19 mouse cellular contexts compared by ENCODE assay signal in genomic region chr13:63507001-63507556, GRCm38 (mm10). TPM values are rescaled to one million over a fixed set of nuclear protein-coding genes. Genes with fewer than 3 reads are reported as not detected.
DNase-seq lines count a peak whose midpoint lies in the region; ATAC-seq and TF ChIP-seq lines count a peak whose summit lies in the region.
"Had no signal": no experiment of that assay in that cellular context is flagged by ENCODE, and none has a peak within 500 bp of the region (broad histone marks: within the 10 kb centered on the region; RNA-seq: fewer than 3 reads in every experiment).

No protein-coding gene starts in this region.

- H3K27ac ChIP-seq in embryonic facial prominence, embryonic 14.5 days (replicated peaks; ENCODE audit: low read depth, low read length), result no peak overlapping the region
- H3K27ac ChIP-seq in embryonic facial prominence, embryonic 10.5 days (replicated peaks), result no peak overlapping the region
- 0 out of 2 replicates have a peak overlapping the region, but pooled peaks have one; percentile 4 for H3K27ac ChIP-seq in stomach, embryonic 14.5 days (ENCODE audit: low read length)
- H3K27ac ChIP-seq in stomach, postnatal 0 days (replicated peaks), result no peak overlapping the region
- H3K27ac ChIP-seq in lung, embryonic 16.5 days (ENCODE audit: low read length), result 0 out of 2 replicates have a peak overlapping the region, but pooled peaks have one; percentile 15
- H3K27ac ChIP-seq in midbrain, postnatal 0 days (ENCODE audit: low read depth, low read length), result no peak overlapping the region
- H3K27ac ChIP-seq: embryonic facial prominence, embryonic 12.5 days; forebrain, embryonic 13.5 days; heart, embryonic 15.5 days; hindbrain, embryonic 15.5 days; midbrain, embryonic 13.5 days had no signal

- H3K4me2 ChIP-seq in embryonic facial prominence, embryonic 14.5 days (ENCODE audit: low read depth, low read length), result no peak overlapping the region
- no peak overlapping the region for H3K4me2 ChIP-seq in stomach, embryonic 14.5 days (replicated peaks; ENCODE audit: low read depth, low read length)
- H3K4me2 ChIP-seq in stomach, postnatal 0 days (replicated peaks; ENCODE audit: low read depth), result no peak overlapping the region
- H3K4me2 ChIP-seq in lung, embryonic 16.5 days (ENCODE audit: low read depth, low read length), result no peak overlapping the region
- no peak overlapping the region for H3K4me2 ChIP-seq in midbrain, postnatal 0 days (ENCODE audit: low read depth, low read length, poor library complexity, severe bottlenecking)
- H3K4me2 ChIP-seq: embryonic facial prominence, embryonic 12.5 days; forebrain, embryonic 13.5 days; heart, embryonic 15.5 days; hindbrain, embryonic 15.5 days; midbrain, embryonic 13.5 days had no signal

- no peaks in the 10 kb centered on the region for H3K9me3 ChIP-seq in embryonic facial prominence, embryonic 14.5 days (ENCODE audit: control insufficient read depth, low read length)
- H3K9me3 ChIP-seq in embryonic facial prominence, embryonic 10.5 days, result 0 out of 2 replicates have a peak, but pooled peaks cover 2% of the 10 kb centered on the region
- H3K9me3 ChIP-seq in stomach, embryonic 14.5 days (ENCODE audit: control insufficient read depth, low read depth, low read length), result no peaks in the 10 kb centered on the region
- no peaks in the 10 kb centered on the region for H3K9me3 ChIP-seq in stomach, postnatal 0 days (ENCODE audit: control insufficient read depth, low read length)
- no peaks in the 10 kb centered on the region for H3K9me3 ChIP-seq in lung, embryonic 16.5 days (ENCODE audit: control insufficient read depth, low read length)
- no peaks in the 10 kb centered on the region for H3K9me3 ChIP-seq in midbrain, postnatal 0 days (ENCODE audit: low read length)
- H3K9me3 ChIP-seq: embryonic facial prominence, embryonic 12.5 days; forebrain, embryonic 13.5 days; heart, embryonic 15.5 days; hindbrain, embryonic 15.5 days; megakaryocyte, embryonic 14.5 days had no signal

- no peaks in the 10 kb centered on the region for H3K4me1 ChIP-seq in embryonic facial prominence, embryonic 14.5 days (ENCODE audit: control insufficient read depth, insufficient read depth, low read length)
- H3K4me1 ChIP-seq in embryonic facial prominence, embryonic 10.5 days, result peaks cover 10% of the 10 kb centered on the region
- H3K4me1 ChIP-seq in stomach, embryonic 14.5 days (ENCODE audit: control insufficient read depth, insufficient read depth, low read length), result no peaks in the 10 kb centered on the region
- H3K4me1 ChIP-seq in stomach, postnatal 0 days (replicated peaks; ENCODE audit: control insufficient read depth, insufficient read depth), result no peaks in the 10 kb centered on the region
- no peaks in the 10 kb centered on the region for H3K4me1 ChIP-seq in lung, embryonic 16.5 days (replicated peaks; ENCODE audit: control insufficient read depth, insufficient read depth, low read length)
- H3K4me1 ChIP-seq in midbrain, postnatal 0 days (ENCODE audit: insufficient read depth, low read length), result no peaks in the 10 kb centered on the region
- H3K4me1 ChIP-seq: embryonic facial prominence, embryonic 12.5 days; forebrain, embryonic 13.5 days; hindbrain, embryonic 15.5 days; megakaryocyte, embryonic 14.5 days had no signal

- no peak for DNase-seq in embryonic facial prominence, embryonic 14.5 days (ENCODE audit: low spot score)
- no peak for DNase-seq in embryonic facial prominence, embryonic 10.5 days (ENCODE audit: low spot score)
- no peak for DNase-seq in stomach, postnatal 0 days (ENCODE audit: low spot score)
- DNase-seq in midbrain, postnatal 0 days (ENCODE audit: low spot score), result no peak
- DNase-seq in kidney, postnatal 36 days, result no peak
- DNase-seq: cerebellum, adult 11-12 months; cerebellum, postnatal 10 days; heart, postnatal 36 days; kidney, adult 9 months; kidney, postnatal 14 days had no signal

- H3K9ac ChIP-seq in embryonic facial prominence, embryonic 14.5 days (ENCODE audit: low read depth, low read length), result no peak overlapping the region
- H3K9ac ChIP-seq in stomach, embryonic 14.5 days (replicated peaks; ENCODE audit: low read depth, low read length), result no peak overlapping the region
- no peak overlapping the region for H3K9ac ChIP-seq in stomach, postnatal 0 days (ENCODE audit: low read length)
- H3K9ac ChIP-seq in lung, embryonic 16.5 days (ENCODE audit: low read length), result no peak overlapping the region
- no peak overlapping the region for H3K9ac ChIP-seq in midbrain, postnatal 0 days (replicated peaks; ENCODE audit: low read length, poor library complexity, severe bottlenecking)
- H3K9ac ChIP-seq: embryonic facial prominence, embryonic 12.5 days; forebrain, embryonic 13.5 days; heart, embryonic 15.5 days; hindbrain, embryonic 15.5 days; midbrain, embryonic 13.5 days had no signal

- no peak for TF ChIP-seq CTCF in stomach, postnatal 0 days (IDR thresholded peaks at IDR 0.05; ENCODE audit: low read depth)
- TF ChIP-seq CTCF in midbrain, postnatal 0 days (IDR thresholded peaks at IDR 0.05), result no peak

- H3K4me3 ChIP-seq in embryonic facial prominence, embryonic 14.5 days (ENCODE audit: low read depth, low read length), result no peak overlapping the region
- no peak overlapping the region for H3K4me3 ChIP-seq in embryonic facial prominence, embryonic 10.5 days
- no peak overlapping the region for H3K4me3 ChIP-seq in stomach, embryonic 14.5 days (ENCODE audit: low read depth, low read length)
- H3K4me3 ChIP-seq in stomach, postnatal 0 days (ENCODE audit: low read depth, low read length), result no peak overlapping the region
- no peak overlapping the region for H3K4me3 ChIP-seq in lung, embryonic 16.5 days (ENCODE audit: low read length)
- H3K4me3 ChIP-seq in midbrain, postnatal 0 days (ENCODE audit: low read depth, low read length), result no peak overlapping the region
- H3K4me3 ChIP-seq: embryonic facial prominence, embryonic 12.5 days; forebrain, embryonic 13.5 days; heart, embryonic 15.5 days; hindbrain, embryonic 15.5 days; megakaryocyte, embryonic 14.5 days; midbrain, embryonic 13.5 days had no signal

- ATAC-seq in embryonic facial prominence, embryonic 14.5 days (ENCODE audit: low read depth), result 0 out of 2 replicates have a peak, but pooled peaks have one; percentile 6
- ATAC-seq in stomach, embryonic 14.5 days (ENCODE audit: insufficient number of reproducible peaks, insufficient read depth, low FRiP score, low read depth), result no peak
- no peak for ATAC-seq in stomach, postnatal 0 days (ENCODE audit: low FRiP score, low TSS enrichment)
- peak; percentile 27; the same call in 1 of the 2 replicates for ATAC-seq in lung, embryonic 16.5 days (ENCODE audit: low read depth)
- ATAC-seq in midbrain, postnatal 0 days (ENCODE audit: low FRiP score), result no peak
- ATAC-seq: CD4-positive, CD25-positive, alpha-beta regulatory T cell, adult 4 months; forebrain, embryonic 13.5 days; midbrain, embryonic 13.5 days had no signal

- H3K36me3 ChIP-seq in embryonic facial prominence, embryonic 14.5 days (ENCODE audit: control insufficient read depth, insufficient read depth, low read length), result peaks cover 48% of the 10 kb centered on the region
- peaks cover 57% of the 10 kb centered on the region for H3K36me3 ChIP-seq in embryonic facial prominence, embryonic 10.5 days (replicated peaks)
- peaks cover 40% of the 10 kb centered on the region for H3K36me3 ChIP-seq in stomach, embryonic 14.5 days (ENCODE audit: control insufficient read depth, insufficient read depth, low read length)
- peaks cover 13% of the 10 kb centered on the region for H3K36me3 ChIP-seq in stomach, postnatal 0 days (ENCODE audit: control insufficient read depth, insufficient read depth, low read length)
- H3K36me3 ChIP-seq in lung, embryonic 16.5 days (ENCODE audit: control insufficient read depth, insufficient read depth, low read length), result peaks cover 44% of the 10 kb centered on the region
- H3K36me3 ChIP-seq in midbrain, postnatal 0 days (ENCODE audit: insufficient read depth, low read length), result peaks cover 32% of the 10 kb centered on the region

- TF ChIP-seq EP300 in stomach, postnatal 0 days (optimal IDR thresholded peaks at IDR 0.05), result no peak

- no peaks in the 10 kb centered on the region for H3K27me3 ChIP-seq in embryonic facial prominence, embryonic 14.5 days (replicated peaks; ENCODE audit: control insufficient read depth, insufficient read depth, low read length)
- no peaks in the 10 kb centered on the region for H3K27me3 ChIP-seq in embryonic facial prominence, embryonic 10.5 days (replicated peaks; ENCODE audit: low read depth, poor library complexity, severe bottlenecking)
- no peaks in the 10 kb centered on the region for H3K27me3 ChIP-seq in stomach, embryonic 14.5 days (ENCODE audit: control insufficient read depth, insufficient read depth, low read length)
- no peaks in the 10 kb centered on the region for H3K27me3 ChIP-seq in stomach, postnatal 0 days (ENCODE audit: control insufficient read depth, insufficient read depth, low read length)
- no peaks in the 10 kb centered on the region for H3K27me3 ChIP-seq in lung, embryonic 16.5 days (ENCODE audit: control insufficient read depth, insufficient read depth, low read depth, low read length)
- H3K27me3 ChIP-seq in midbrain, postnatal 0 days (ENCODE audit: insufficient read depth, low read length), result no peaks in the 10 kb centered on the region
- H3K27me3 ChIP-seq: embryonic facial prominence, embryonic 12.5 days; heart, embryonic 15.5 days; hindbrain, embryonic 15.5 days had no signal

- WGBS in embryonic facial prominence, embryonic 14.5 days, result 81% methylated on average over 6 of the region's 6 CpGs
- 88% methylated on average over 6 of the region's 6 CpGs for WGBS in embryonic facial prominence, embryonic 10.5 days
- 75% methylated on average over 6 of the region's 6 CpGs for WGBS in stomach, embryonic 14.5 days
- 79% methylated on average over 6 of the region's 6 CpGs for WGBS in stomach, postnatal 0 days
- WGBS in lung, embryonic 16.5 days, result 77% methylated on average over 6 of the region's 6 CpGs
- 87% methylated on average over 6 of the region's 6 CpGs for WGBS in midbrain, postnatal 0 days

RNA-seq across cellular contexts. Expression of gene Fancc, which starts 10.0 kb away (rescaled TPM):
- polyA plus RNA-seq in embryonic facial prominence, embryonic 14.5 days (2014; fragmentation: Nextera tagmentation; extraction: Ambion mirVana), result 17.1 and 17.3 TPM in 2 replicates
- 22.9 and 25.3 TPM in 2 replicates for polyA plus RNA-seq in embryonic facial prominence, embryonic 10.5 days (2016; fragmentation: Nextera tagmentation; extraction: Ambion mirVana)
- 21.9 and 24.3 TPM in 2 replicates for polyA plus RNA-seq in stomach, embryonic 14.5 days (2014; fragmentation: Nextera tagmentation; extraction: Ambion mirVana)
- 9.3 TPM in 2 replicates for polyA plus RNA-seq in stomach, postnatal 0 days (2015; fragmentation: Nextera tagmentation; extraction: Ambion mirVana)
- 26.7 and 27.8 TPM in 2 replicates for polyA plus RNA-seq in lung, embryonic 16.5 days (2015; fragmentation: Nextera tagmentation; extraction: Ambion mirVana)
- 12.1 and 17.7 TPM in 2 replicates for total RNA-seq in midbrain, postnatal 0 days (2014; rRNA removed)
- 9.2 and 9.3 TPM in 2 replicates for polyA plus RNA-seq in midbrain, postnatal 0 days (2015; fragmentation: Nextera tagmentation; extraction: Ambion mirVana)

Comparison
In these comparisons a context has a peak if more than half of its experiments do, and no peak if none do; other contexts are left out.
1. H3K27ac ChIP-seq: peak in stomach, embryonic 14.5 days (single experiment) and lung, embryonic 16.5 days (single experiment); none in embryonic facial prominence, embryonic 14.5 days (single experiment), embryonic facial prominence, embryonic 10.5 days (single experiment), stomach, postnatal 0 days (single experiment) and midbrain, postnatal 0 days (single experiment).
2. ATAC-seq: peak in embryonic facial prominence, embryonic 14.5 days (single experiment) and lung, embryonic 16.5 days (single experiment); none in stomach, embryonic 14.5 days (single experiment), stomach, postnatal 0 days (single experiment) and midbrain, postnatal 0 days (single experiment).